Comparison of ENCODE assay signal across 14 mouse cellular contexts in the genomic region with DNA sequence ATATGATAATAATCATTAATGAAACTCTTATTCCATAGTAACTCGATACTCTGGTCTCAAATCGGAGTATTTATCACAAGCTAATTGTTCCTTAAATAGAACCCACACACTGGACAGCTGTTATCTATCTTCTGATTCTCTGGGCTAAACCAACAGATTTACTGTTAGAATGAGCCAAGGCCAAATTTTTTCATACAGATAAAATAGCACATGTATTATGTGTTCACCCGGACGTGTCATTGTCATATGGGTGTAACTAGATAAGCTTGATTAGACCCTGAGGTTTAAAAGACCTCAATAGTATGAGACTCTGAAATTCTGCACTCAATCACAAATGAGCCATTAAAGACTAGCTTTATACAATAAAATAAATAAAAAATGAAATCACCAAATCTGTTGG. TPM values are rescaled to one million over a fixed set of nuclear protein-coding genes. Genes with fewer than 3 reads are reported as not detected.
DNase-seq lines count a peak whose midpoint lies in the region; ATAC-seq and TF ChIP-seq lines count a peak whose summit lies in the region.
"Had no signal": no experiment of that assay in that cellular context is flagged by ENCODE, and none has a peak within 500 bp of the region (broad histone marks: within the 10 kb centered on the region; RNA-seq: fewer than 3 reads in every experiment).

No protein-coding gene starts in this region.

- no peak for TF ChIP-seq POLR2A in lung, adult 2 months (IDR thresholded peaks at IDR 0.05; ENCODE audit: borderline replicate concordance, extremely low read depth, low read depth, low read length)
- no peak for TF ChIP-seq POLR2A in myocyte (IDR thresholded peaks at IDR 0.05; ENCODE audit: insufficient read length, low read depth)

- H3K27me3 ChIP-seq in forebrain, embryonic 13.5 days = no peaks in the 10 kb centered on the region
- H3K27me3 ChIP-seq in forebrain, embryonic 10.5 days (ENCODE audit: poor library complexity, severe bottlenecking) = no peaks in the 10 kb centered on the region
- no peaks in the 10 kb centered on the region for H3K27me3 ChIP-seq in intestine, embryonic 14.5 days (replicated peaks; ENCODE audit: control insufficient read depth, insufficient read depth, low read length)
- H3K27me3 ChIP-seq in intestine, postnatal 0 days (replicated peaks; ENCODE audit: control insufficient read depth, insufficient read depth, low read length) = no peaks in the 10 kb centered on the region
- no peaks in the 10 kb centered on the region for H3K27me3 ChIP-seq in lung, postnatal 0 days (replicated peaks; ENCODE audit: insufficient read depth, low read length)
- no peaks in the 10 kb centered on the region for H3K27me3 ChIP-seq in myocyte (ENCODE audit: control insufficient read depth, insufficient read depth, insufficient read length)

- H3K79me2 ChIP-seq in myocyte (ENCODE audit: control insufficient read depth, insufficient read depth) = no peaks in the 10 kb centered on the region

- H3K9me3 ChIP-seq in forebrain, embryonic 13.5 days (replicated peaks) = no peaks in the 10 kb centered on the region
- H3K9me3 ChIP-seq in forebrain, embryonic 10.5 days = no peaks in the 10 kb centered on the region
- no peaks in the 10 kb centered on the region for H3K9me3 ChIP-seq in intestine, embryonic 14.5 days (ENCODE audit: control insufficient read depth, low read length)
- H3K9me3 ChIP-seq in intestine, postnatal 0 days (ENCODE audit: control insufficient read depth) = no peaks in the 10 kb centered on the region
- H3K9me3 ChIP-seq in lung, postnatal 0 days (ENCODE audit: low read length) = no peaks in the 10 kb centered on the region; the same call in 1 of the 2 replicates

- no peak overlapping the region for H3K4me2 ChIP-seq in forebrain, embryonic 13.5 days
- H3K4me2 ChIP-seq in intestine, embryonic 14.5 days (ENCODE audit: low read length) = peak overlapping the region; percentile 20; the same call in 1 of the 2 replicates
- no peak overlapping the region for H3K4me2 ChIP-seq in intestine, postnatal 0 days (replicated peaks; ENCODE audit: low read depth)
- H3K4me2 ChIP-seq in lung, postnatal 0 days (replicated peaks; ENCODE audit: low read depth, low read length) = 0 out of 2 replicates have a peak overlapping the region, but pooled peaks have one; percentile 35
- H3K4me2 ChIP-seq in myocyte (ENCODE audit: low read depth) = peak overlapping the region; percentile 59

- ATAC-seq in forebrain, embryonic 13.5 days = peak; percentile 27
- 0 out of 2 replicates have a peak, but pooled peaks have one; percentile 19 for ATAC-seq in intestine, embryonic 14.5 days (replicated peaks; ENCODE audit: low FRiP score, low TSS enrichment, low read depth)
- no peak for ATAC-seq in intestine, postnatal 0 days
- peak; percentile 37; the same call in 1 of the 2 replicates for ATAC-seq in lung, postnatal 0 days
- ATAC-seq: liver, postnatal 0 days; midbrain, embryonic 16.5 days had no signal

- 83% methylated on average over 4 of the region's 4 CpGs for WGBS in forebrain, embryonic 13.5 days
- WGBS in forebrain, embryonic 10.5 days = 91% methylated on average over 4 of the region's 4 CpGs
- WGBS in intestine, embryonic 14.5 days = 49% methylated on average over 4 of the region's 4 CpGs
- 36% methylated on average over 4 of the region's 4 CpGs for WGBS in intestine, postnatal 0 days
- WGBS in lung, postnatal 0 days = 38% methylated on average over 4 of the region's 4 CpGs
- WGBS in lung, adult 2 months = 29% methylated on average over 4 of the region's 4 CpGs

- H3ac ChIP-seq in myocyte (ENCODE audit: control insufficient read depth, insufficient read length) = no peak overlapping the region

- H3K36me3 ChIP-seq in forebrain, embryonic 13.5 days (ENCODE audit: poor library complexity, severe bottlenecking) = no peaks in the 10 kb centered on the region
- no peaks in the 10 kb centered on the region for H3K36me3 ChIP-seq in forebrain, embryonic 10.5 days (replicated peaks)
- H3K36me3 ChIP-seq in intestine, embryonic 14.5 days (ENCODE audit: control insufficient read depth, insufficient read depth, low read length) = no peaks in the 10 kb centered on the region
- H3K36me3 ChIP-seq in intestine, postnatal 0 days (ENCODE audit: control insufficient read depth, insufficient read depth) = no peaks in the 10 kb centered on the region
- no peaks in the 10 kb centered on the region for H3K36me3 ChIP-seq in lung, postnatal 0 days (ENCODE audit: insufficient read depth, low read length)
- H3K36me3 ChIP-seq in myocyte (ENCODE audit: control insufficient read depth, insufficient read depth) = no peaks in the 10 kb centered on the region

- H3K4me3 ChIP-seq in forebrain, embryonic 13.5 days = no peak overlapping the region
- no peak overlapping the region for H3K4me3 ChIP-seq in forebrain, embryonic 10.5 days
- H3K4me3 ChIP-seq in intestine, embryonic 14.5 days (ENCODE audit: low read depth, low read length) = no peak overlapping the region
- H3K4me3 ChIP-seq in intestine, postnatal 0 days (ENCODE audit: low read depth, low read length) = no peak overlapping the region
- H3K4me3 ChIP-seq in lung, postnatal 0 days (ENCODE audit: low read depth, low read length) = no peak overlapping the region
- no peak overlapping the region for H3K4me3 ChIP-seq in lung, adult 2 months (replicated peaks; ENCODE audit: extremely low read depth, low read depth, low read length)
- no peak overlapping the region for H3K4me3 ChIP-seq in myocyte

- H3K27ac ChIP-seq in forebrain, embryonic 13.5 days = no peak overlapping the region
- no peak overlapping the region for H3K27ac ChIP-seq in forebrain, embryonic 10.5 days
- H3K27ac ChIP-seq in intestine, embryonic 14.5 days (ENCODE audit: low read depth) = no peak overlapping the region
- no peak overlapping the region for H3K27ac ChIP-seq in intestine, postnatal 0 days (ENCODE audit: low read depth, low read length)
- no peak overlapping the region for H3K27ac ChIP-seq in lung, postnatal 0 days (ENCODE audit: low read length)

- DNase-seq in forebrain, embryonic 10.5 days (ENCODE audit: extremely low spot score, low spot score) = no peak
- DNase-seq in intestine, embryonic 14.5 days (ENCODE audit: low spot score) = no peak
- peak; percentile 36 for DNase-seq in lung, postnatal 0 days (ENCODE audit: low spot score)
- DNase-seq in lung, adult 2 months = no peak
- DNase-seq in thymus, postnatal 0 days (ENCODE audit: low spot score) = no peak
- DNase-seq: cerebellum, adult 18-20 months; gastrocnemius, postnatal 36 days; kidney, adult 11 months; liver, postnatal 0 days had no signal

- no peak overlapping the region for H3K9ac ChIP-seq in forebrain, embryonic 13.5 days
- no peak overlapping the region for H3K9ac ChIP-seq in intestine, embryonic 14.5 days (ENCODE audit: low read length)
- H3K9ac ChIP-seq in intestine, postnatal 0 days (ENCODE audit: low read depth, low read length) = no peak overlapping the region
- no peak overlapping the region for H3K9ac ChIP-seq in lung, postnatal 0 days (replicated peaks; ENCODE audit: low read depth)
- H3K9ac ChIP-seq: liver, postnatal 0 days had no signal

- TF ChIP-seq CTCF in intestine, postnatal 0 days (IDR thresholded peaks at IDR 0.05; ENCODE audit: low read depth) = no peak
- TF ChIP-seq CTCF in lung, postnatal 0 days (IDR thresholded peaks at IDR 0.05) = no peak
- TF ChIP-seq CTCF in lung, adult 2 months (IDR thresholded peaks at IDR 0.05; ENCODE audit: insufficient read depth, low read length) = no peak

- no peaks in the 10 kb centered on the region for H3K4me1 ChIP-seq in forebrain, embryonic 13.5 days
- H3K4me1 ChIP-seq in forebrain, embryonic 10.5 days = peaks cover 4% of the 10 kb centered on the region; the same call in 1 of the 2 replicates
- peaks cover 7% of the 10 kb centered on the region for H3K4me1 ChIP-seq in intestine, embryonic 14.5 days (replicated peaks; ENCODE audit: control insufficient read depth, insufficient read depth, low read length)
- no peaks in the 10 kb centered on the region for H3K4me1 ChIP-seq in intestine, postnatal 0 days (replicated peaks; ENCODE audit: control insufficient read depth, insufficient read depth, low read length)
- H3K4me1 ChIP-seq in lung, postnatal 0 days (ENCODE audit: insufficient read depth, low read depth, low read length) = no peaks in the 10 kb centered on the region
- H3K4me1 ChIP-seq in lung, adult 2 months (ENCODE audit: control insufficient read depth, insufficient read depth, low read length) = no peaks in the 10 kb centered on the region

- TF ChIP-seq EP300 in lung, postnatal 0 days (IDR thresholded peaks at IDR 0.05) = no peak

TF ChIP-seq in myocyte, 11 proteins besides CTCF, POLR2A, EP300 and RAD21:
- TF ChIP-seq SRF (IDR thresholded peaks at IDR 0.05; ENCODE audit: control insufficient read depth, insufficient read length, low read depth) (no peak), MYOG (IDR thresholded peaks at IDR 0.05; ENCODE audit: control insufficient read depth in 1 of 3, insufficient read depth in 1 of 3, insufficient read length in 2 of 3, low read depth in 2 of 3) (peak in 1 of 3 experiments; percentile 71), E2F4 (IDR thresholded peaks at IDR 0.05; ENCODE audit: insufficient read depth) (no peak), CEBPB (IDR thresholded peaks at IDR 0.05; ENCODE audit: insufficient read depth, poor library complexity, severe bottlenecking) (no peak)

RNA-seq across cellular contexts. Expression of gene Atp6v1g3, which starts 28.4 kb away (rescaled TPM):
- not detected in 2 replicates for polyA plus RNA-seq in forebrain, embryonic 13.5 days (2015; fragmentation: Nextera tagmentation; extraction: Ambion mirVana)
- not detected in 2 replicates for polyA plus RNA-seq in forebrain, embryonic 10.5 days (2016; fragmentation: Nextera tagmentation; extraction: Ambion mirVana)
- polyA plus RNA-seq in intestine, embryonic 14.5 days (2014; fragmentation: Nextera tagmentation; extraction: Ambion mirVana) = not detected in 2 replicates
- polyA plus RNA-seq in intestine, postnatal 0 days (2015; fragmentation: Nextera tagmentation; extraction: Ambion mirVana) = not detected in 2 replicates
- 0.33 and 0.39 TPM in 2 replicates for polyA plus RNA-seq in lung, postnatal 0 days (2015; fragmentation: Nextera tagmentation; extraction: Ambion mirVana)
- polyA plus RNA-seq in lung, adult 2 months (2012; rRNA removed) = not detected in 2 replicates
- polyA plus RNA-seq in myocyte (2012; fragmentation: generic; extraction: Trizol) = 0.02 TPM
- 0.14 and 0.17 TPM in 2 replicates for polyA plus RNA-seq in thymus, postnatal 0 days (2015; fragmentation: Nextera tagmentation; extraction: Ambion mirVana)
- polyA plus RNA-seq: heart, embryonic 16.5 days; liver, postnatal 0 days; midbrain, embryonic 16.5 days had no signal

Comparison
In these comparisons a context has a peak if more than half of its experiments do, and no peak if none do; other contexts are left out.
1. H3K4me2 ChIP-seq: peak in intestine, embryonic 14.5 days (single experiment), lung, postnatal 0 days (single experiment) and myocyte (single experiment); none in forebrain, embryonic 13.5 days (single experiment) and intestine, postnatal 0 days (single experiment).